In genomic region chrX:169210019-169210418, GRCm38 (mm10) we compare ENCODE assay signal across 35 mouse cellular contexts. TPM values are rescaled to one million over a fixed set of nuclear protein-coding genes. Genes with fewer than 3 reads are reported as not detected.
A peak's percentile ranks its signal among the peaks of the same experiment; 100 is the strongest.
DNase-seq lines count a peak whose midpoint lies in the region; ATAC-seq and TF ChIP-seq lines count a peak whose summit lies in the region.
"Had no signal": no experiment of that assay in that cellular context is flagged by ENCODE, and none has a peak within 500 bp of the region (broad histone marks: within the 10 kb centered on the region; RNA-seq: fewer than 3 reads in every experiment).

No protein-coding gene starts in this region.

- no peaks in the 10 kb centered on the region; the same call in 1 of the 2 replicates for H3K4me1 ChIP-seq in kidney, adult 2 months (ENCODE audit: control insufficient read depth, insufficient read depth, low read length)
- no peaks in the 10 kb centered on the region for H3K4me1 ChIP-seq in kidney, embryonic 16.5 days (ENCODE audit: insufficient read depth, low read length)
- H3K4me1 ChIP-seq in intestine, embryonic 15.5 days (replicated peaks): no peaks in the 10 kb centered on the region
- no peaks in the 10 kb centered on the region for H3K4me1 ChIP-seq in stomach, postnatal 0 days (replicated peaks; ENCODE audit: control insufficient read depth, insufficient read depth)
- H3K4me1 ChIP-seq: embryonic facial prominence, embryonic 10.5 days; embryonic facial prominence, embryonic 13.5 days; forebrain, embryonic 12.5 days; forebrain, embryonic 15.5 days; hindbrain, embryonic 12.5 days; hindbrain, embryonic 15.5 days had no signal

- no peak overlapping the region for H3K4me3 ChIP-seq in kidney, adult 2 months (ENCODE audit: insufficient read depth, low read depth, low read length)
- H3K4me3 ChIP-seq in kidney, embryonic 16.5 days (ENCODE audit: low read length): no peak overlapping the region
- H3K4me3 ChIP-seq in intestine, embryonic 15.5 days (replicated peaks): no peak overlapping the region
- no peak overlapping the region for H3K4me3 ChIP-seq in stomach, postnatal 0 days (ENCODE audit: low read depth, low read length)
- H3K4me3 ChIP-seq: embryonic facial prominence, embryonic 10.5 days; embryonic facial prominence, embryonic 13.5 days; erythroblast, embryonic 14.5 days; forebrain, embryonic 12.5 days; forebrain, embryonic 15.5 days; hindbrain, embryonic 12.5 days; hindbrain, embryonic 15.5 days had no signal

- no peaks in the 10 kb centered on the region for H3K36me3 ChIP-seq in kidney, adult 2 months (ENCODE audit: control insufficient read depth, insufficient read depth, low read length)
- no peaks in the 10 kb centered on the region for H3K36me3 ChIP-seq in kidney, embryonic 16.5 days (ENCODE audit: insufficient read depth, low read length)
- H3K36me3 ChIP-seq in intestine, embryonic 15.5 days: no peaks in the 10 kb centered on the region
- no peaks in the 10 kb centered on the region for H3K36me3 ChIP-seq in stomach, postnatal 0 days (ENCODE audit: control insufficient read depth, insufficient read depth, low read length)
- H3K36me3 ChIP-seq: embryonic facial prominence, embryonic 10.5 days; embryonic facial prominence, embryonic 13.5 days; forebrain, embryonic 12.5 days; forebrain, embryonic 15.5 days; hindbrain, embryonic 12.5 days; hindbrain, embryonic 15.5 days had no signal

- no peak for TF ChIP-seq CTCF in kidney, adult 2 months (conservative IDR thresholded peaks at IDR 0.05; ENCODE audit: insufficient read depth, insufficient read length, low read depth, low read length)
- no peak for TF ChIP-seq CTCF in stomach, postnatal 0 days (IDR thresholded peaks at IDR 0.05; ENCODE audit: low read depth)

- TF ChIP-seq EP300 in stomach, postnatal 0 days (optimal IDR thresholded peaks at IDR 0.05): no peak

- H3K9ac ChIP-seq in kidney, embryonic 16.5 days (replicated peaks; ENCODE audit: low read length): no peak overlapping the region
- H3K9ac ChIP-seq in intestine, embryonic 15.5 days: no peak overlapping the region
- no peak overlapping the region for H3K9ac ChIP-seq in stomach, postnatal 0 days (ENCODE audit: low read length)
- H3K9ac ChIP-seq: embryonic facial prominence, embryonic 13.5 days; forebrain, embryonic 12.5 days; forebrain, embryonic 15.5 days; hindbrain, embryonic 12.5 days; hindbrain, embryonic 15.5 days had no signal

- no peak overlapping the region for H3K4me2 ChIP-seq in kidney, embryonic 16.5 days (replicated peaks; ENCODE audit: low read depth, low read length)
- no peak overlapping the region for H3K4me2 ChIP-seq in intestine, embryonic 15.5 days (replicated peaks)
- H3K4me2 ChIP-seq in stomach, postnatal 0 days (replicated peaks; ENCODE audit: low read depth): no peak overlapping the region
- H3K4me2 ChIP-seq: embryonic facial prominence, embryonic 13.5 days; forebrain, embryonic 12.5 days; forebrain, embryonic 15.5 days; heart, embryonic 11.5 days; hindbrain, embryonic 12.5 days; hindbrain, embryonic 15.5 days had no signal

- H3K27ac ChIP-seq in kidney, adult 2 months (ENCODE audit: insufficient read depth, low read depth, low read length): no peak overlapping the region
- H3K27ac ChIP-seq in kidney, embryonic 16.5 days (ENCODE audit: low read length): no peak overlapping the region
- H3K27ac ChIP-seq in intestine, embryonic 15.5 days: no peak overlapping the region
- no peak overlapping the region for H3K27ac ChIP-seq in stomach, postnatal 0 days (replicated peaks)
- H3K27ac ChIP-seq: embryonic facial prominence, embryonic 10.5 days; embryonic facial prominence, embryonic 13.5 days; forebrain, embryonic 12.5 days; forebrain, embryonic 15.5 days; hindbrain, embryonic 12.5 days; hindbrain, embryonic 15.5 days had no signal

- 63% methylated on average over 3 of the region's 3 CpGs for WGBS in kidney, adult 2 months
- 54% methylated on average over 3 of the region's 3 CpGs for WGBS in kidney, embryonic 16.5 days
- 68% methylated on average over 3 of the region's 3 CpGs for WGBS in intestine, embryonic 15.5 days
- WGBS in large intestine, adult 2 months: 36% methylated on average over 3 of the region's 3 CpGs
- WGBS in stomach, postnatal 0 days: 57% methylated on average over 3 of the region's 3 CpGs

- no peaks in the 10 kb centered on the region for H3K27me3 ChIP-seq in kidney, adult 2 months (replicated peaks; ENCODE audit: control insufficient read depth, insufficient read depth, low read length)
- H3K27me3 ChIP-seq in kidney, embryonic 16.5 days (ENCODE audit: insufficient read depth, low read length): peaks cover 11% of the 10 kb centered on the region; the same call in 1 of the 2 replicates
- no peaks in the 10 kb centered on the region for H3K27me3 ChIP-seq in intestine, embryonic 15.5 days (replicated peaks)
- H3K27me3 ChIP-seq in stomach, postnatal 0 days (ENCODE audit: control insufficient read depth, insufficient read depth, low read length): no peaks in the 10 kb centered on the region
- H3K27me3 ChIP-seq: forebrain, embryonic 15.5 days had no signal

- ATAC-seq in kidney, embryonic 16.5 days (ENCODE audit: low FRiP score, low TSS enrichment): no peak
- ATAC-seq in intestine, embryonic 15.5 days: peak; percentile 91
- peak; percentile 74; the same call in 1 of the 2 replicates for ATAC-seq in stomach, postnatal 0 days (ENCODE audit: low FRiP score, low TSS enrichment)
- ATAC-seq: forebrain, embryonic 15.5 days had no signal

- peak; percentile 1 for DNase-seq in kidney, adult 2 months
- peak; percentile 35 for DNase-seq in large intestine, adult 2 months (ENCODE audit: low read depth, low spot score)
- DNase-seq in stomach, postnatal 0 days (ENCODE audit: low spot score): peak; percentile 17
- DNase-seq in liver: no peak
- DNase-seq in adrenal gland, adult 8-10 months: no peak
- no peak for DNase-seq in urinary bladder, postnatal 25 days (ENCODE audit: low spot score)
- DNase-seq: adrenal gland, postnatal 14 days; cerebellum, adult 11-12 months; cerebellum, adult 8-10 months; cerebellum, postnatal 10 days; cerebellum, postnatal 36 days; embryo, embryonic 11 days; gastrocnemius, postnatal 14 days; heart, adult 11 months had no signal

- TF ChIP-seq POLR2A in kidney, adult 2 months (IDR thresholded peaks at IDR 0.05; ENCODE audit: low read depth, low read length): no peak

- H3K9me3 ChIP-seq in kidney, embryonic 16.5 days (ENCODE audit: low read length): no peaks in the 10 kb centered on the region
- H3K9me3 ChIP-seq in intestine, embryonic 15.5 days: no peaks in the 10 kb centered on the region
- no peaks in the 10 kb centered on the region for H3K9me3 ChIP-seq in stomach, postnatal 0 days (ENCODE audit: control insufficient read depth, low read length)
- H3K9me3 ChIP-seq: embryonic facial prominence, embryonic 10.5 days; embryonic facial prominence, embryonic 13.5 days; forebrain, embryonic 12.5 days; forebrain, embryonic 15.5 days; hindbrain, embryonic 12.5 days; hindbrain, embryonic 15.5 days had no signal

RNA-seq across cellular contexts. Expression of gene Amelx, which starts 23.0 kb away (rescaled TPM):
- polyA plus RNA-seq in kidney, adult 2 months (2012; rRNA removed): not detected in 2 replicates
- polyA plus RNA-seq in kidney, embryonic 16.5 days (2015; fragmentation: Nextera tagmentation; extraction: Ambion mirVana): not detected in 2 replicates
- polyA plus RNA-seq in intestine, embryonic 15.5 days (2015; fragmentation: Nextera tagmentation; extraction: Ambion mirVana): not detected in 2 replicates
- not detected in 2 replicates for polyA plus RNA-seq in large intestine, adult 2 months (2012; rRNA removed)
- 0.12 TPM in 1 of 2 replicates, not detected in the other for polyA plus RNA-seq in stomach, postnatal 0 days (2015; fragmentation: Nextera tagmentation; extraction: Ambion mirVana)
- not detected for total RNA-seq in adrenal gland, adult 8-10 months (2022)
- total RNA-seq: adrenal gland, adult 18-20 months; adrenal gland, postnatal 14 days; adrenal gland, postnatal 4 days; ES-E14; gastrocnemius, adult 18-20 months; gastrocnemius, postnatal 14 days; gastrocnemius, postnatal 4 days; heart, adult 8-10 months; heart, postnatal 25 days; hematopoietic stem cell, adult 5-6 weeks had no signal
- polyA plus RNA-seq: cortical plate, adult 2 months; embryonic facial prominence, embryonic 10.5 days; embryonic facial prominence, embryonic 13.5 days; erythroblast, embryonic 14.5 days; forebrain, embryonic 12.5 days; heart, embryonic 14.5 days; heart, postnatal 0 days; hindbrain, embryonic 12.5 days; hindbrain, embryonic 15.5 days had no signal

Comparison
In these comparisons a context has a peak if more than half of its experiments do, and no peak if none do; other contexts are left out.
1. DNase-seq: peak in kidney, adult 2 months (single experiment), large intestine, adult 2 months (single experiment) and stomach, postnatal 0 days (single experiment); none in liver (single experiment), adrenal gland, adult 8-10 months (single experiment) and urinary bladder, postnatal 25 days (single experiment).